9 mouse cellular contexts compared by ENCODE assay signal in the genomic region with DNA sequence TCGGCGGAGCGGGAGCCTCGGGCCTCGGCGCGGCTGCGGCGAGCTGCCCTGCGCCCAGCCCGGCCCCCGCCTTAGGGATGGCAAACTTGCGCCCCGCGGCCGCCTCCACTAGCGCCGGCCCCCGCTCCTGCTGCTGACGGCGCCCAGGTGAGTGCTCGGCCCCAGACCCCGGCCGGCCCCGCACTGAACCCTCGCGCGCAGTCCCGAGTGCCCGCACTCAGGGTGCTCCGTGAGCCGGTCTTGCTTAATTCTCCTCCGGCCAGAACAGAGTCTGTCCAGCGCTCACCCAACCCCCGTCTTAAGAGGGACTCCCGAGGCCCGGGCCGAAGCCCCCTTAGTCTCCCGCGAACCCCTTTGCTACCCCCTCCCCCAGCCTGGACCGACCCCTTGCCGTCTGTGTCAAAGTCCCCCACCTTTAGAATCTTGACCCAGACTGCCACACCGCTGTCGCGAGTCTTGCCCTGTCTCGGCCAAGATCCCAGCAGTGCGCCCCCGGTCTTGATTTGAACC. TPM values are rescaled to one million over a fixed set of nuclear protein-coding genes. Genes with fewer than 3 reads are reported as not detected.
A peak's percentile ranks its signal among the peaks of the same experiment; 100 is the strongest.
DNase-seq lines count a peak whose midpoint lies in the region; ATAC-seq and TF ChIP-seq lines count a peak whose summit lies in the region.
"Had no signal": no experiment of that assay in that cellular context is flagged by ENCODE, and none has a peak within 500 bp of the region (broad histone marks: within the 10 kb centered on the region; RNA-seq: fewer than 3 reads in every experiment).

No protein-coding gene starts in this region.

- ATAC-seq in heart, embryonic 12.5 days (ENCODE audit: insufficient number of reproducible peaks, low FRiP score) = no peak
- 0 out of 2 replicates have a peak, but pooled peaks have one; percentile 7 for ATAC-seq in forebrain, embryonic 12.5 days (ENCODE audit: low FRiP score)
- no peak for ATAC-seq in liver, embryonic 11.5 days (replicated peaks; ENCODE audit: low FRiP score)
- ATAC-seq in stomach, embryonic 16.5 days (ENCODE audit: insufficient read depth, low FRiP score) = no peak; the same call in 1 of the 2 replicates

- no peak for TF ChIP-seq CTCF in ES-Bruce4 (IDR thresholded peaks at IDR 0.05; ENCODE audit: low read depth, low read length)

- H3K27ac ChIP-seq in heart, embryonic 12.5 days (ENCODE audit: poor library complexity, severe bottlenecking) = no peak overlapping the region
- no peak overlapping the region for H3K27ac ChIP-seq in ES-Bruce4 (ENCODE audit: insufficient read depth, low read length)
- peak overlapping the region; percentile 70; the same call in 1 of the 2 replicates for H3K27ac ChIP-seq in forebrain, embryonic 12.5 days
- H3K27ac ChIP-seq in liver, embryonic 11.5 days (ENCODE audit: low read depth, low read length) = no peak overlapping the region
- no peak overlapping the region for H3K27ac ChIP-seq in stomach, embryonic 16.5 days (ENCODE audit: low read length)

- H3K4me2 ChIP-seq in heart, embryonic 12.5 days = peak overlapping the region; percentile 98
- peak overlapping the region; percentile 96 for H3K4me2 ChIP-seq in forebrain, embryonic 12.5 days
- peak overlapping the region; percentile 79 for H3K4me2 ChIP-seq in liver, embryonic 11.5 days
- peak overlapping the region; percentile 96 for H3K4me2 ChIP-seq in stomach, embryonic 16.5 days (ENCODE audit: low read depth, low read length)

- H3K4me3 ChIP-seq in heart, embryonic 12.5 days = peak overlapping the region; percentile 70
- peak overlapping the region; percentile 66 for H3K4me3 ChIP-seq in ES-Bruce4 (ENCODE audit: low read depth, low read length)
- peak overlapping the region; percentile 77 for H3K4me3 ChIP-seq in forebrain, embryonic 12.5 days (replicated peaks)
- peak overlapping the region; percentile 51 for H3K4me3 ChIP-seq in liver, embryonic 11.5 days (ENCODE audit: low read depth, low read length)
- H3K4me3 ChIP-seq in stomach, embryonic 16.5 days (replicated peaks; ENCODE audit: low read length) = peak overlapping the region; percentile 67

- no peaks in the 10 kb centered on the region for H3K36me3 ChIP-seq in heart, embryonic 12.5 days
- no peaks in the 10 kb centered on the region for H3K36me3 ChIP-seq in ES-Bruce4 (ENCODE audit: control insufficient read depth, insufficient read depth, low read length, poor library complexity, severe bottlenecking)
- H3K36me3 ChIP-seq in forebrain, embryonic 12.5 days (replicated peaks) = no peaks in the 10 kb centered on the region
- H3K36me3 ChIP-seq in liver, embryonic 11.5 days (ENCODE audit: control insufficient read depth, insufficient read depth, low read length) = no peaks in the 10 kb centered on the region
- H3K36me3 ChIP-seq in stomach, embryonic 16.5 days (ENCODE audit: control insufficient read depth, insufficient read depth, low read length) = no peaks in the 10 kb centered on the region

- 2% methylated on average over 48 of the region's 48 CpGs for WGBS in heart, embryonic 12.5 days
- WGBS in forebrain, embryonic 12.5 days = under 1% methylated on average over 30 of the region's 48 CpGs
- 1% methylated on average over 42 of the region's 48 CpGs for WGBS in liver, embryonic 11.5 days
- under 1% methylated on average over 36 of the region's 48 CpGs for WGBS in stomach, embryonic 16.5 days

- H3K4me1 ChIP-seq in heart, embryonic 12.5 days (replicated peaks) = peaks cover 49% of the 10 kb centered on the region
- peaks cover 4% of the 10 kb centered on the region for H3K4me1 ChIP-seq in ES-Bruce4 (ENCODE audit: control insufficient read depth, insufficient read depth, low read length)
- peaks cover 85% of the 10 kb centered on the region for H3K4me1 ChIP-seq in forebrain, embryonic 12.5 days
- H3K4me1 ChIP-seq in liver, embryonic 11.5 days (replicated peaks; ENCODE audit: control insufficient read depth, insufficient read depth, low read length) = peaks cover 3% of the 10 kb centered on the region
- H3K4me1 ChIP-seq in stomach, embryonic 16.5 days (ENCODE audit: control insufficient read depth, insufficient read depth, low read length) = peaks cover 37% of the 10 kb centered on the region

- DNase-seq in heart, adult 11 months = no peak
- no peak for DNase-seq in liver, embryonic 11.5 days (ENCODE audit: low spot score)
- no peak for DNase-seq in adrenal gland, adult 8-10 months
- no peak for DNase-seq in c-Kit-positive CD71-positive TER-119-positive erythroid progenitor cells, embryonic 14.5 days (ENCODE audit: low spot score)

- no peak for TF ChIP-seq POLR2A in ES-Bruce4 (IDR thresholded peaks at IDR 0.05; ENCODE audit: insufficient read depth, low read length)

- H3K9ac ChIP-seq in heart, embryonic 12.5 days = peak overlapping the region; percentile 76
- peak overlapping the region; percentile 75 for H3K9ac ChIP-seq in ES-Bruce4 (ENCODE audit: low read depth, poor library complexity, severe bottlenecking)
- H3K9ac ChIP-seq in forebrain, embryonic 12.5 days = peak overlapping the region; percentile 82
- H3K9ac ChIP-seq in liver, embryonic 11.5 days (ENCODE audit: low read depth, low read length) = no peak overlapping the region
- H3K9ac ChIP-seq in stomach, embryonic 16.5 days (ENCODE audit: low read length) = peak overlapping the region; percentile 81

- H3K27me3 ChIP-seq in heart, embryonic 12.5 days (replicated peaks) = peaks cover 91% of the 10 kb centered on the region
- H3K27me3 ChIP-seq in ES-Bruce4 (ENCODE audit: control insufficient read depth, insufficient read depth, low read length, poor library complexity, severe bottlenecking) = peaks cover 16% of the 10 kb centered on the region
- peaks cover 77% of the 10 kb centered on the region for H3K27me3 ChIP-seq in forebrain, embryonic 12.5 days
- H3K27me3 ChIP-seq in liver, embryonic 11.5 days (replicated peaks; ENCODE audit: control insufficient read depth, insufficient read depth, low read length) = peaks cover 99% of the 10 kb centered on the region
- H3K27me3 ChIP-seq in stomach, embryonic 16.5 days (ENCODE audit: control insufficient read depth, insufficient read depth, low read length) = peaks cover 31% of the 10 kb centered on the region

- TF ChIP-seq EP300 in ES-Bruce4 (IDR thresholded peaks at IDR 0.05; ENCODE audit: insufficient read depth, low read depth, low read length) = no peak

- no peaks in the 10 kb centered on the region for H3K9me3 ChIP-seq in heart, embryonic 12.5 days (replicated peaks)
- no peaks in the 10 kb centered on the region for H3K9me3 ChIP-seq in ES-Bruce4 (replicated peaks; ENCODE audit: control insufficient read depth, insufficient read depth, low read length, poor library complexity, severe bottlenecking)
- H3K9me3 ChIP-seq in forebrain, embryonic 12.5 days = no peaks in the 10 kb centered on the region
- H3K9me3 ChIP-seq in liver, embryonic 11.5 days (ENCODE audit: control insufficient read depth, low read length) = no peaks in the 10 kb centered on the region
- no peaks in the 10 kb centered on the region for H3K9me3 ChIP-seq in stomach, embryonic 16.5 days (replicated peaks; ENCODE audit: control insufficient read depth, low read length)

RNA-seq across cellular contexts. Expression of gene Adgrb2, which starts 0.5 kb away (rescaled TPM):
- 2.6 and 2.7 TPM in 2 replicates for polyA plus RNA-seq in heart, embryonic 12.5 days (2016; fragmentation: Nextera tagmentation; extraction: Ambion mirVana)
- 4.9 TPM in 2 replicates for polyA plus RNA-seq in ES-Bruce4 (2011; ENCODE audit: insufficient read depth, insufficient read length, low read depth, missing spikeins)
- 5.6 and 7.3 TPM in 2 replicates for polyA plus RNA-seq in forebrain, embryonic 12.5 days (2016; fragmentation: Nextera tagmentation; extraction: Ambion mirVana)
- polyA plus RNA-seq in liver, embryonic 11.5 days (2014; fragmentation: Nextera tagmentation; extraction: Ambion mirVana) = 1.1 and 1.3 TPM in 2 replicates
- 1.6 and 1.9 TPM in 2 replicates for polyA plus RNA-seq in stomach, embryonic 16.5 days (2015; fragmentation: Nextera tagmentation; extraction: Ambion mirVana)
- total RNA-seq in adrenal gland, adult 8-10 months (2022) = 10 to 100 TPM; 26.8 to 55.8 (median 42.2) TPM

RNA-seq across cellular contexts. Expression of gene Spocd1, which starts 56.2 kb away (rescaled TPM):
- polyA plus RNA-seq in heart, embryonic 12.5 days (2016; fragmentation: Nextera tagmentation; extraction: Ambion mirVana) = 0.33 and 0.36 TPM in 2 replicates
- 0.25 TPM in 1 of 2 replicates, not detected in the other for polyA plus RNA-seq in ES-Bruce4 (2011; ENCODE audit: insufficient read depth, insufficient read length, low read depth, missing spikeins)
- polyA plus RNA-seq in forebrain, embryonic 12.5 days (2016; fragmentation: Nextera tagmentation; extraction: Ambion mirVana) = 0.06 TPM in 1 of 2 replicates, not detected in the other
- polyA plus RNA-seq in liver, embryonic 11.5 days (2014; fragmentation: Nextera tagmentation; extraction: Ambion mirVana) = 0.07 and 0.17 TPM in 2 replicates
- not detected in 2 replicates for polyA plus RNA-seq in stomach, embryonic 16.5 days (2015; fragmentation: Nextera tagmentation; extraction: Ambion mirVana)
- 1 to 10 TPM; 1.2 to 2.7 (median 2.1) TPM for total RNA-seq in adrenal gland, adult 8-10 months (2022)
- polyA plus RNA-seq: large intestine, adult 2 months had no signal
